Mouse (Mus musculus) C2C12 (cell line): ENCODE data around the gene Pigm.

ENCODE experiments used
- CTCF ChIP-seq: IDR thresholded peaks from one replicate; pipeline ENCODE4 v1.5.1; 2011; ENCODE audit not compliant: control insufficient read depth, insufficient read depth, insufficient read length
- FOSL1 ChIP-seq: IDR thresholded peaks from one replicate; pipeline ENCODE4 v1.8.0; 2011; ENCODE audit warnings: mild to moderate bottlenecking, low read length; ENCODE audit not compliant: poor library complexity, insufficient read depth, severe bottlenecking
- MAX ChIP-seq: IDR thresholded peaks from one replicate; pipeline ENCODE4 v1.6.1; 2011; ENCODE audit warnings: mild to moderate bottlenecking, control low read depth
- MYOD1 ChIP-seq: IDR thresholded peaks from one replicate; pipeline ENCODE4 v1.6.1; 2011; ENCODE audit warnings: low read depth; ENCODE audit not compliant: control insufficient read depth, insufficient read length
- MYOG ChIP-seq: IDR thresholded peaks from one replicate; pipeline ENCODE4 v1.6.1; 2011; ENCODE audit not compliant: control insufficient read depth, insufficient read length; ENCODE audit errors: extremely low read depth
- USF1 ChIP-seq: IDR thresholded peaks from one replicate; pipeline ENCODE4 v1.6.1; 2011; ENCODE audit warnings: low read depth, mild to moderate bottlenecking, control low read depth, moderate library complexity

GRCm38 (mm10) chr1:172415061-172415460 is 38.7 kb downstream of the Pigm start:
- TF ChIP-seq CTCF: no peak
- TF ChIP-seq USF1: no peak
- no peak for TF ChIP-seq MAX
- TF ChIP-seq MYOG: no peak
- no peak for TF ChIP-seq MYOD1
- no peak for TF ChIP-seq FOSL1
